Mouse (Mus musculus) c-Kit-negative CD71-positive TER-119-positive erythroid progenitor cells, embryonic 14.5 days (primary cell): ENCODE data around the gene Ccdc27.

Source experiments
- DNase-seq: peaks from one replicate; pipeline ENCODE4 v3.0.0-alpha.2; 2013; ENCODE audit warnings: low read depth, low spot score

Ccdc27 gene

GRCm38 (mm10) chr4:154042577-154042976, at the start of gene Ccdc27:
Gene Ccdc27, minus strand, starts transcription at chr4:154042677.
- no peak for DNase-seq

- DNase-seq = no peak
Measured at GRCm38 (mm10) chr4:154091356-154091755, 48.9 kb upstream of the Ccdc27 start.

- no peak for DNase-seq
Measured at GRCm38 (mm10) chr4:154089205-154089604, 46.7 kb upstream of the Ccdc27 start.

- DNase-seq = no peak
Measured at GRCm38 (mm10) chr4:154086436-154086835, 44.0 kb upstream of the Ccdc27 start.

GRCm38 (mm10) chr4:154085856-154086255, 43.4 kb upstream of the Ccdc27 start:
- DNase-seq = no peak

- DNase-seq = no peak
Measured at GRCm38 (mm10) chr4:154081974-154082373, 39.5 kb upstream of the Ccdc27 start.

- DNase-seq = no peak
Measured at GRCm38 (mm10) chr4:154081021-154081420, 38.5 kb upstream of the Ccdc27 start.

- no peak for DNase-seq
Measured at GRCm38 (mm10) chr4:154080211-154080610, 37.7 kb upstream of the Ccdc27 start.

GRCm38 (mm10) chr4:154071941-154072340, 29.5 kb upstream of the Ccdc27 start:
- DNase-seq = no peak

GRCm38 (mm10) chr4:154071521-154071920, 29.0 kb upstream of the Ccdc27 start:
- DNase-seq = no peak

GRCm38 (mm10) chr4:154070896-154071295, 28.4 kb upstream of the Ccdc27 start:
- DNase-seq = no peak

GRCm38 (mm10) chr4:154064827-154065773, 22.6 kb upstream of the Ccdc27 start:
- peak; percentile 21 for DNase-seq

GRCm38 (mm10) chr4:154057696-154058095, 15.2 kb upstream of the Ccdc27 start:
- no peak for DNase-seq

GRCm38 (mm10) chr4:154056661-154057060, 14.2 kb upstream of the Ccdc27 start:
- no peak for DNase-seq

GRCm38 (mm10) chr4:154056046-154056445, 13.6 kb upstream of the Ccdc27 start:
- DNase-seq = no peak

- DNase-seq = no peak
Measured at GRCm38 (mm10) chr4:154055482-154055881, 13.0 kb upstream of the Ccdc27 start.

GRCm38 (mm10) chr4:154053065-154053464, 10.6 kb upstream of the Ccdc27 start:
- no peak for DNase-seq

GRCm38 (mm10) chr4:154051401-154051800, 8.9 kb upstream of the Ccdc27 start:
- DNase-seq = no peak

GRCm38 (mm10) chr4:154045837-154046236, 3.4 kb upstream of the Ccdc27 start:
- DNase-seq = no peak

- DNase-seq = no peak
Measured at GRCm38 (mm10) chr4:154037123-154037522, 5.4 kb downstream of the Ccdc27 start.

- DNase-seq = peak; percentile 56
Measured at GRCm38 (mm10) chr4:154028646-154029045, 13.8 kb downstream of the Ccdc27 start.

- DNase-seq = no peak
Measured at GRCm38 (mm10) chr4:154028066-154028465, 14.4 kb downstream of the Ccdc27 start.

GRCm38 (mm10) chr4:154026441-154026761, 16.1 kb downstream of the Ccdc27 start:
- DNase-seq = no peak
